Mouse (Mus musculus) left cerebral cortex, adult 6 months (tissue): Measurements from ENCODE around the gene Gm11568. TPM values are rescaled to one million over a fixed set of nuclear protein-coding genes. Genes with fewer than 3 reads are reported as not detected.

Source experiments
- long read RNA-seq, 2 experiments: library from polyadenylated mRNA; unstranded; transcript quantifications; one replicate each; pipeline ENCODE4 v2.0.0; 2019 to 2020
- polyA plus RNA-seq: library from polyadenylated mRNA; unstranded; fragments of <200 nt; fragmentation: Nextera tagmentation; gene quantifications from 2 replicates; pipeline ENCODE4 v1.2.3, GENCODE M21; 2021

Gm11568 gene
- not detected in 2 replicates for polyA plus RNA-seq
- long read RNA-seq, experiment 1 = 0 reads
- long read RNA-seq, experiment 2 = 0 reads

GRCm38 (mm10) chr11:99857617-99858016, at the start of gene Gm11568:
TSS of gene Gm11568 (plus strand) at chr11:99857917.

GRCm38 (mm10) chr11:99809792-99810191, 47.9 kb upstream of the Gm11568 start, which contains the start of gene Krtap4-13:
TSS of gene Krtap4-13 (minus strand) at chr11:99809892.

GRCm38 (mm10) chr11:99815566-99815965, 42.2 kb upstream of the Gm11568 start, which contains the start of gene Gm11564:
TSS of gene Gm11564 (minus strand) at chr11:99815666.

DNA sequence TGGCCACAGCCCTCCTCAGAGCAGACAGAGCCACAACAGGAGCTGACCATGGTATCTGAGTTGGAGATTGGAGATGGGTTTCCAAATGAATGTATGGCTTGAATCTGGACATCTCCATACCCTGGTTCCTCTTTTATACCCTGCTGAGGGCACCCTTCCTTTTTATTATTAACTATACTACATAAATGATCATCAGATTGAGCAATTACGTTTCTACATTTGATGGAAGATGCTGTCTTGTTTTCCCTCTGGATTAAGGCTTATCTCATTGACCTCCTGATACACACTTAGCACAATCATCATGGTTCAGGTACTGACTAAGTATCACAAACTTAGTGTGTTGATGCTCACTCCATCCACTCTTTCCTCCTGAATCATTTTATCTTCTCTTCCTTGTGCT, 19.8 kb upstream of the Gm11568 start, which contains the start of gene 2300003K06Rik:
Gene 2300003K06Rik (minus strand): TSS at position 101 of the 400 bp plus-strand sequence.

GRCm38 (mm10) chr11:99851508-99851907, 6.2 kb upstream of the Gm11568 start, which contains the start of gene Krtap4-16:
TSS of gene Krtap4-16 (minus strand) at chr11:99851608.

DNA sequence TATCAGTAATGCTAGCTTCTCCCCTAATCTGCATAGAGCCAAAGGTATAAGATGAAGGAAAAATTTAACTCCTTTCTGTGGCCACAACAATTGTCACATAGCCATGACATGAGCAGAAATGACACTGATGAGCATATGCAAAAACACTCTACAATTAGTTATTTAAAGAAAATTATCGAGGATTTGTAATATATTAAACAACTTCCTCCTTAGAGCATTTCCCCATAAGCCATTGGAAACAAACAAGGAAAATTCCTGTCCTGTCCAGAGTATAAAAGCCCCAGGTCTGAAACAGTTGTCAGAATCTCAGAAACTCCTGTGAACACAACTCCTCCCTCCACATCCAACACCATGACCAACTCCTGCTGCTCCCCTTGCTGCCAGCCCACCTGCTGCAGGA, 6.5 kb downstream of the Gm11568 start, which contains the start of gene Gm11559:
Gene Gm11559 (plus strand): TSS at position 301 of the 400 bp plus-strand sequence.

DNA sequence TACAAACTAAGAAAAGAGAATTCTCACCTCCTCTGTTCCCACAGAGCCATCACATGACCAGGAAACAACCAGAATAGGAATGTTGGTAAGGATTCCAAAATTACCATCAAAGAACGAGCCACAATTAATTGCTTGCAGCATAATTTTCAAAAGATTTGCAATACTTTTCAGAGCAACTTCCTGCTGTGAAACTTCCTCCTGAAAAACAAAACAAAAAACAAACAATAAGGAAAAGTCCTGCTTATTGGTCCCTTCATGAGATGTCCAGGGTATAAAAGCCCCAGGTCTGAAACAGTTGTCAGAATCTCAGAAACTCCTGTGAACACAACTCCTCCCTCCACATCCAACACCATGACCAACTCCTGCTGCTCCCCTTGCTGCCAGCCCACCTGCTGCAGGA, 15.4 kb downstream of the Gm11568 start, which contains the start of gene Krtap9-1:
Gene Krtap9-1 (plus strand): TSS at position 301 of the 400 bp plus-strand sequence.

DNA sequence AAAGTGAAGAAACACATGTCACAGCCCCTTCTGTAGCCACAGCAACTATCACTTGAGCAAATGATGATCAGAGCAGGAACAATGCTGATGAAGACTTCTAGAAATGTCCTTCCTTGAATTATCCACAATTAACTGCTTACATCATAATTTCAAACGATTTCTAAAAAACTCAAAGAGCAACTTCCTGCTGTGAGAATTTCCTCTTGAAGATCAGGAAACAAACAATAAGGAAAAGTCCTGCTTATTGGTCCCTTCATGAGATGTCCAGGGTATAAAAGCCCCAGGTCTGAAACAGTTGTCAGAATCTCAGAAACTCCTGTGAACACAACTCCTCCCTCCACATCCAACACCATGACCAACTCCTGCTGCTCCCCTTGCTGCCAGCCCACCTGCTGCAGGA, 21.2 kb downstream of the Gm11568 start, which contains the start of gene Gm11567:
Gene Gm11567 (plus strand): TSS at position 301 of the 400 bp plus-strand sequence.

DNA sequence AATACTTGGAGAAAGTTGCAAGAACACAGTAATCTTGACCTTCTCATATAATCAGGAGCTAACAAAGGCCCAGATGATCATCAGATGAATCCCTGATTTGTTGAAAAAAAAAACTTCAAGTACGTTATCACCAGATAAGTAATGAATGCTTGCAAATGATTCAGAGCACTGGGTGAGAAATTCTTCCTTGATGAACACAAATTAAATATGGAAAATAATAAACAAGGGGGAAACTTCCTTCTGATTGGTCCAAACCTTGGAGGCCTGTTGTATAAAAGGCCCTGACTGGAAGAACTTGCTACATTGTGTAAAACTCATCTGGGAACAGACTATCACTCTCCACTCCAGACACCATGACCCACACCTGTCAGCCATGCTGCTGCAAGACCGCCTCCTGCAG, 49.9 kb downstream of the Gm11568 start, which contains the start of gene Krtap31-1:
Gene Krtap31-1 (plus strand): TSS at position 301 of the 400 bp plus-strand sequence.

Other genes starting within 250 kb of the Gm11568 start
- not detected in 2 replicates for gene Gm11937, start 247.7 kb upstream of the Gm11568 start, polyA plus RNA-seq
- gene Krtap2-4, start 243.1 kb upstream of the Gm11568 start, polyA plus RNA-seq = not detected in 2 replicates
- gene Gm11562, start 237.5 kb upstream of the Gm11568 start, polyA plus RNA-seq = not detected in 2 replicates
- gene Krtap4-1, start 229.7 kb upstream of the Gm11568 start, polyA plus RNA-seq = not detected in 2 replicates
- gene Krtap4-2, start 222.8 kb upstream of the Gm11568 start, polyA plus RNA-seq = not detected in 2 replicates
- not detected in 2 replicates for gene Krtap4-7, start 213.8 kb upstream of the Gm11568 start, polyA plus RNA-seq
- gene Gm11555, start 207.7 kb upstream of the Gm11568 start, polyA plus RNA-seq = not detected in 2 replicates
- gene Gm11563, start 199.0 kb upstream of the Gm11568 start, polyA plus RNA-seq = not detected in 2 replicates
- not detected in 2 replicates for gene Krtap4-6, start 192.0 kb upstream of the Gm11568 start, polyA plus RNA-seq
- not detected in 2 replicates for gene Gm14190, start 167.2 kb upstream of the Gm11568 start, polyA plus RNA-seq
- gene Gm14180, start 123.6 kb upstream of the Gm11568 start, polyA plus RNA-seq = not detected in 2 replicates
- gene Gm11595, start 85.0 kb upstream of the Gm11568 start, polyA plus RNA-seq = not detected in 2 replicates
- not detected in 2 replicates for gene Krtap4-8, start 77.2 kb upstream of the Gm11568 start, polyA plus RNA-seq
- not detected in 2 replicates for gene Krtap4-9, start 72.7 kb upstream of the Gm11568 start, polyA plus RNA-seq
- gene Gm11596, start 64.5 kb upstream of the Gm11568 start, polyA plus RNA-seq = not detected in 2 replicates
- not detected in 2 replicates for gene Gm11569, start 59.0 kb upstream of the Gm11568 start, polyA plus RNA-seq
- gene Gm11554, start 53.5 kb upstream of the Gm11568 start, polyA plus RNA-seq = not detected in 2 replicates
- gene Krtap4-13, start 48.0 kb upstream of the Gm11568 start, polyA plus RNA-seq = not detected in 2 replicates
- not detected in 2 replicates for gene Gm11564, start 42.3 kb upstream of the Gm11568 start, polyA plus RNA-seq
- gene 2300003K06Rik, start 19.9 kb upstream of the Gm11568 start, polyA plus RNA-seq = not detected in 2 replicates
- gene Krtap4-16, start 6.3 kb upstream of the Gm11568 start, polyA plus RNA-seq = not detected in 2 replicates
- gene Gm11559, start 6.6 kb downstream of the Gm11568 start, polyA plus RNA-seq = not detected in 2 replicates
- not detected in 2 replicates for gene Krtap9-1, start 15.5 kb downstream of the Gm11568 start, polyA plus RNA-seq
- gene Gm11567, start 21.3 kb downstream of the Gm11568 start, polyA plus RNA-seq = not detected in 2 replicates
- gene Krtap31-1, start 50.0 kb downstream of the Gm11568 start, polyA plus RNA-seq = not detected in 2 replicates
- gene Gm11565, start 56.8 kb downstream of the Gm11568 start, polyA plus RNA-seq = not detected in 2 replicates
- not detected in 2 replicates for gene Krtap31-2, start 78.4 kb downstream of the Gm11568 start, polyA plus RNA-seq
- gene Krtap9-5, start 90.6 kb downstream of the Gm11568 start, polyA plus RNA-seq = not detected in 2 replicates
- not detected in 2 replicates for gene Krtap29-1, start 121.1 kb downstream of the Gm11568 start, polyA plus RNA-seq
- gene Krtap16-1, start 128.7 kb downstream of the Gm11568 start, polyA plus RNA-seq = not detected in 2 replicates
- not detected in 2 replicates for gene Krtap17-1, start 136.1 kb downstream of the Gm11568 start, polyA plus RNA-seq
- not detected in 2 replicates for gene Krt33a, start 158.3 kb downstream of the Gm11568 start, polyA plus RNA-seq
- not detected in 2 replicates for gene Krt33b, start 172.0 kb downstream of the Gm11568 start, polyA plus RNA-seq
- gene Krt34, start 183.6 kb downstream of the Gm11568 start, polyA plus RNA-seq = not detected in 2 replicates
- gene Krt31, start 192.6 kb downstream of the Gm11568 start, polyA plus RNA-seq = 0.16 TPM in 1 of 2 replicates, not detected in the other
- not detected in 2 replicates for gene Krt32, start 230.3 kb downstream of the Gm11568 start, polyA plus RNA-seq
- not detected in 2 replicates for gene Krt35, start 238.3 kb downstream of the Gm11568 start, polyA plus RNA-seq
- gene Krt36, start 247.7 kb downstream of the Gm11568 start, polyA plus RNA-seq = not detected in 2 replicates